Mouse (Mus musculus) inflammation-experienced regulatory T-cells, adult 16 weeks (primary cell): Measurements from ENCODE around the gene Tnc. TPM values are rescaled to one million over a fixed set of nuclear protein-coding genes. Genes with fewer than 3 reads are reported as not detected.

ENCODE experiments used
- polyA plus RNA-seq: library from polyadenylated mRNA; unstranded; fragments of 100-300 nt; shearing (Covaris generic); gene quantifications from one replicate; pipeline ENCODE4 v1.2.1, GENCODE M21; 2017

Tnc gene
- 0.12 TPM for polyA plus RNA-seq

DNA sequence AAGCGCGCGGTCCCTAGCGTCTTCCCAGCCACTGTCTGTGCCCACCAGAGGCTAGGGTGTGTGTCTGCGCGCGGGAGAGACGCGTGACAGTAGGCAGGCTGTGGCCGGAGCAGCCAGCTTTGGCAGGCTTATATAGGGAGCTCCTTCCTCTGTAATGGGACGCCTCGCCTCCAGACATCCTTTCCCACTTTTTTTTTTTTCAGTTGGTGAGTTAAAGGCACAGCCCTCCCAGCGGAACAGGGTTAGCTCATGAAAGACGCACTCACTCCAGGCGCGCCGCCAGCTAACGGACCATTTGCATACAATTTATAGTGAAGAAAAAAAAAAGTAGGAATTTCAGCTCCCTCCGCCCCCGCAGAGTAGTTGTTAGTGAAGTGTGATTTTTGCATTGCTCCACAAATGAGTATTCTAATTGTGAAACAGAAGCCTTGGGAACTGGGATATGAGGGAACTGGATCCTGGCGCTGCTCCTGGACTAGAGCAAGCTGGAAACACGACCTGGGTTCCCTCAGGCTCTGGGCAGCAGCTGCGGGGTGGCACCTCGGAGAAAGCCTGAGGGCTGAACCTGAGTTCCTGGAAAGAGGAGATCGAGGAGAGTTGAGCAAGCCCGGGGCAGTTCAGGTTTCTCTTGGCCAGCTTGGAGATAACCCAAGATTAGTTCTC lies at the start of gene Tnc:
Gene Tnc, minus strand, starts transcription at position 185 of the 663 bp plus-strand sequence.

Other genes with a start within 250 kb of the Tnc start
- 75.7 TPM for gene Tnfsf8, start 185.7 kb downstream of the Tnc start, polyA plus RNA-seq